21 mouse cellular contexts compared by ENCODE assay signal in the genomic region with DNA sequence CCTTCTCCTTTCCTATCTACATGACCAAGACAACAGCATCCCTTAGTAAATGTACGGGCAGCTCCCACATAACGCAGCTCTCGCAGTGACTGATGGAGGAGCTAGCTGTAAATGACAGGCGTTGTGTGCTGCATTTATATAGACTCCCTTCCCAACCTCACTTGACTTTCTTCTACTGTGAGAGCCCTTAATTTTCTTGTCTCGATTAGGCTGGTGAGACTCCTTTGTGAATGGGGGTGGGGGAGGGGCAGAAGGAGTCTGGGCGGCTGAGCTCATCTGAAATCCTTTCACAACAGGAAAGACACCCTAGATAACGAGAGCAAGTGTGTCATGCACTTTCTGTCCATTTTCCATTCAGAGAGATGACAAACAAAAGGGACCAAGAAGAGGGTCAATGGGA.
A peak's percentile ranks its signal among the peaks of the same experiment; 100 is the strongest.
DNase-seq lines count a peak whose midpoint lies in the region; ATAC-seq and TF ChIP-seq lines count a peak whose summit lies in the region.
"Had no signal": no experiment of that assay in that cellular context is flagged by ENCODE, and none has a peak within 500 bp of the region (broad histone marks: within the 10 kb centered on the region; RNA-seq: fewer than 3 reads in every experiment).

No protein-coding gene starts in this region.

- H3K36me3 ChIP-seq in forebrain, embryonic 13.5 days (ENCODE audit: poor library complexity, severe bottlenecking): no peaks in the 10 kb centered on the region
- H3K36me3 ChIP-seq in forebrain, embryonic 11.5 days (ENCODE audit: control insufficient read depth, insufficient read depth, low read length): no peaks in the 10 kb centered on the region
- H3K36me3 ChIP-seq in midbrain, embryonic 13.5 days: no peaks in the 10 kb centered on the region
- H3K36me3 ChIP-seq in midbrain, embryonic 16.5 days (ENCODE audit: control insufficient read depth, insufficient read depth, low read length): no peaks in the 10 kb centered on the region
- H3K36me3 ChIP-seq in forebrain, embryonic 16.5 days (ENCODE audit: control insufficient read depth, insufficient read depth): no peaks in the 10 kb centered on the region
- H3K36me3 ChIP-seq: embryonic facial prominence, embryonic 15.5 days; heart, embryonic 15.5 days had no signal

- H3K4me3 ChIP-seq in forebrain, embryonic 13.5 days: no peak overlapping the region
- no peak overlapping the region for H3K4me3 ChIP-seq in forebrain, embryonic 11.5 days (ENCODE audit: low read depth, low read length)
- H3K4me3 ChIP-seq in midbrain, embryonic 13.5 days (replicated peaks): no peak overlapping the region
- no peak overlapping the region for H3K4me3 ChIP-seq in midbrain, embryonic 16.5 days (ENCODE audit: low read depth, low read length)
- no peak overlapping the region for H3K4me3 ChIP-seq in forebrain, embryonic 16.5 days (replicated peaks; ENCODE audit: low read length)
- H3K4me3 ChIP-seq: embryonic facial prominence, embryonic 15.5 days; erythroblast, embryonic 14.5 days; gastrocnemius, adult 2 months; heart, embryonic 15.5 days had no signal

- H3K27me3 ChIP-seq in forebrain, embryonic 13.5 days: no peaks in the 10 kb centered on the region
- H3K27me3 ChIP-seq in forebrain, embryonic 11.5 days (ENCODE audit: control insufficient read depth, insufficient read depth, low read length): no peaks in the 10 kb centered on the region
- H3K27me3 ChIP-seq in midbrain, embryonic 13.5 days: no peaks in the 10 kb centered on the region
- no peaks in the 10 kb centered on the region for H3K27me3 ChIP-seq in midbrain, embryonic 16.5 days (ENCODE audit: control insufficient read depth, insufficient read depth, low read depth, low read length)
- H3K27me3 ChIP-seq in forebrain, embryonic 16.5 days (replicated peaks; ENCODE audit: control insufficient read depth, insufficient read depth, low read length): no peaks in the 10 kb centered on the region
- H3K27me3 ChIP-seq: embryonic facial prominence, embryonic 15.5 days; heart, embryonic 15.5 days had no signal

- H3K9me3 ChIP-seq in forebrain, embryonic 13.5 days (replicated peaks): no peaks in the 10 kb centered on the region
- no peaks in the 10 kb centered on the region for H3K9me3 ChIP-seq in forebrain, embryonic 11.5 days (ENCODE audit: control insufficient read depth, low read length)
- no peaks in the 10 kb centered on the region for H3K9me3 ChIP-seq in midbrain, embryonic 13.5 days
- H3K9me3 ChIP-seq in midbrain, embryonic 16.5 days (replicated peaks; ENCODE audit: control insufficient read depth, low read length, poor library complexity, severe bottlenecking): no peaks in the 10 kb centered on the region
- H3K9me3 ChIP-seq in forebrain, embryonic 16.5 days (ENCODE audit: control insufficient read depth, low read length): no peaks in the 10 kb centered on the region
- H3K9me3 ChIP-seq: embryonic facial prominence, embryonic 15.5 days; heart, embryonic 15.5 days had no signal

- TF ChIP-seq CTCF in brain, embryonic 14.5 days (IDR thresholded peaks at IDR 0.05; ENCODE audit: borderline replicate concordance, extremely low read depth, insufficient read depth, insufficient read length): no peak

- TF ChIP-seq POLR2A in brain, embryonic 14.5 days (IDR thresholded peaks at IDR 0.05; ENCODE audit: borderline replicate concordance, extremely low read depth, insufficient read depth, insufficient read length, poor library complexity, severe bottlenecking): no peak

- ATAC-seq in forebrain, embryonic 13.5 days: peak; percentile 51; the same call in 1 of the 2 replicates
- no peak for ATAC-seq in forebrain, embryonic 11.5 days (replicated peaks; ENCODE audit: low FRiP score)
- no peak for ATAC-seq in midbrain, embryonic 13.5 days
- no peak for ATAC-seq in midbrain, embryonic 16.5 days
- ATAC-seq in forebrain, embryonic 16.5 days: peak; percentile 83
- ATAC-seq: hindbrain, postnatal 0 days had no signal

- 28% methylated on average over 7 of the region's 7 CpGs for WGBS in forebrain, embryonic 13.5 days
- 53% methylated on average over 7 of the region's 7 CpGs for WGBS in forebrain, embryonic 11.5 days
- 50% methylated on average over 7 of the region's 7 CpGs for WGBS in midbrain, embryonic 13.5 days
- 46% methylated on average over 7 of the region's 7 CpGs for WGBS in midbrain, embryonic 16.5 days
- 31% methylated on average over 7 of the region's 7 CpGs for WGBS in forebrain, embryonic 16.5 days

- DNase-seq in forebrain, embryonic 11.5 days (ENCODE audit: low spot score): no peak
- DNase-seq in brain, embryonic 14.5 days (ENCODE audit: low read depth): peak; percentile 74
- no peak for DNase-seq in layer of hippocampus, adult 8-10 months (ENCODE audit: low spot score in 2 of 2)
- DNase-seq: adrenal gland, postnatal 10 days; cerebellum, adult 11-12 months; cerebellum, postnatal 10 days; embryo, embryonic 11 days; gastrocnemius, adult 2 months; gastrocnemius, postnatal 25 days; heart, adult 18-20 months; heart, postnatal 14 days; kidney, adult 11 months had no signal

- H3K4me1 ChIP-seq in forebrain, embryonic 13.5 days: peaks cover 18% of the 10 kb centered on the region
- no peaks in the 10 kb centered on the region for H3K4me1 ChIP-seq in forebrain, embryonic 11.5 days (replicated peaks; ENCODE audit: control insufficient read depth, insufficient read depth, low read length)
- peaks cover 6% of the 10 kb centered on the region for H3K4me1 ChIP-seq in midbrain, embryonic 13.5 days (replicated peaks)
- peaks cover 4% of the 10 kb centered on the region for H3K4me1 ChIP-seq in midbrain, embryonic 16.5 days (ENCODE audit: control insufficient read depth, insufficient read depth, low read length)
- no peaks in the 10 kb centered on the region for H3K4me1 ChIP-seq in forebrain, embryonic 16.5 days (replicated peaks; ENCODE audit: control insufficient read depth, insufficient read depth, low read length)
- H3K4me1 ChIP-seq: embryonic facial prominence, embryonic 15.5 days had no signal

- no peak overlapping the region for H3K9ac ChIP-seq in forebrain, embryonic 13.5 days
- no peak overlapping the region for H3K9ac ChIP-seq in forebrain, embryonic 11.5 days (ENCODE audit: low read length)
- no peak overlapping the region for H3K9ac ChIP-seq in midbrain, embryonic 13.5 days (replicated peaks)
- H3K9ac ChIP-seq in midbrain, embryonic 16.5 days (ENCODE audit: low read depth, low read length): no peak overlapping the region
- no peak overlapping the region for H3K9ac ChIP-seq in forebrain, embryonic 16.5 days (replicated peaks; ENCODE audit: low read depth, low read length)
- H3K9ac ChIP-seq: embryonic facial prominence, embryonic 15.5 days; heart, embryonic 15.5 days had no signal

- H3K4me2 ChIP-seq in forebrain, embryonic 13.5 days: no peak overlapping the region
- no peak overlapping the region for H3K4me2 ChIP-seq in forebrain, embryonic 11.5 days (ENCODE audit: low read depth, low read length, severe bottlenecking)
- no peak overlapping the region for H3K4me2 ChIP-seq in midbrain, embryonic 13.5 days (replicated peaks)
- no peak overlapping the region for H3K4me2 ChIP-seq in midbrain, embryonic 16.5 days (ENCODE audit: low read length)
- no peak overlapping the region; the same call in 1 of the 2 replicates for H3K4me2 ChIP-seq in forebrain, embryonic 16.5 days (ENCODE audit: low read length)
- H3K4me2 ChIP-seq: embryonic facial prominence, embryonic 15.5 days; heart, embryonic 11.5 days; heart, embryonic 15.5 days had no signal

- H3K27ac ChIP-seq in forebrain, embryonic 13.5 days: peak overlapping the region; percentile 33
- no peak overlapping the region for H3K27ac ChIP-seq in forebrain, embryonic 11.5 days (ENCODE audit: low read depth, low read length)
- 0 out of 2 replicates have a peak overlapping the region, but pooled peaks have one; percentile 40 for H3K27ac ChIP-seq in midbrain, embryonic 13.5 days
- no peak overlapping the region for H3K27ac ChIP-seq in midbrain, embryonic 16.5 days (ENCODE audit: low read length)
- peak overlapping the region; percentile 46 for H3K27ac ChIP-seq in forebrain, embryonic 16.5 days (ENCODE audit: low read length)
- H3K27ac ChIP-seq: embryonic facial prominence, embryonic 15.5 days; gastrocnemius, adult 2 months; heart, embryonic 15.5 days; hindbrain, postnatal 0 days had no signal

Comparison
In these comparisons a context has a peak if more than half of its experiments do, and no peak if none do; other contexts are left out.
1. ATAC-seq: peak in forebrain, embryonic 13.5 days (single experiment) and forebrain, embryonic 16.5 days (single experiment); none in forebrain, embryonic 11.5 days (single experiment), midbrain, embryonic 13.5 days (single experiment) and midbrain, embryonic 16.5 days (single experiment).
2. H3K27ac ChIP-seq: peak in forebrain, embryonic 13.5 days (single experiment), midbrain, embryonic 13.5 days (single experiment) and forebrain, embryonic 16.5 days (single experiment); none in forebrain, embryonic 11.5 days (single experiment) and midbrain, embryonic 16.5 days (single experiment).